Mouse (Mus musculus) embryonic stem cell, embryonic (primary cell): ENCODE data around the gene Ahdc1.

ENCODE experiments used
- CTCF ChIA-PET, 4 experiments: fragments of 300-600 bp in 2 of 4; fragments of 350-600 bp in 2 of 4; sonication (Branson Sonifier 250); formaldehyde crosslinking; loops; one replicate each; lab custom pipeline; 2022; ENCODE audit warnings: inconsistent platforms in 2 of 4; lab: Charles Lee
- POLR2A ChIA-PET, 4 experiments: fragments of 300-600 bp in 2 of 4; fragments of 350-600 bp in 2 of 4; sonication (Branson Sonifier 250); formaldehyde crosslinking; loops; one replicate each; lab custom pipeline; 2022; ENCODE audit warnings: antibody characterized with exemption in 4 of 4, inconsistent platforms in 1 of 4; lab: Charles Lee

Gene Ahdc1

DNA sequence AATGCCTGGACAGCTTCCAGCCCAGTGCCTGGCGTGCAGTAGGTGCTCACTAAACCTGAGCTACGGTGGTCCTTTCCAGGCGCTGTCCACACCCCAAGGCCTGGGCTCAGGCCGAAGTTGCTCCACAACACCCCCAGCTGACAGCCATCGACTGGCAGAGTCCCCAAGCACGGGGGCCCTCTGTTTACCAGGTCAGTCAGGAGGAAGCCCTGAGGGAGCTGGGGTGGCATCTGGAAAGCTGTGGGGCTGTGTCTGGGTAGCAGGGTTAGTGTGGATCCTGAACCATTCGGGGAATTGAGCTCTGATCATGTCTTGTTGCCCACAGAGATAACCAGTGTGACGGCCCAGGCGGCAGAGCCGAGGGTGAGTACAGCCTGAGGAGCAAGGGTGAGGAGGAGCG lies 49.6 kb downstream of the Ahdc1 start:
- POLR2A ChIA-PET = interaction anchor here in 2 of 4 experiments (0.7 to 17.4 kb wide), 16 partner anchors 11 to 391 kb away, joined by 3 to 205 read pairs (median 3); no protein-coding TSS in a partner anchor
- CTCF ChIA-PET = interaction anchor here in 3 of 4 experiments (0.9 to 1.4 kb wide), 5 partner anchors 26 to 52 kb away, joined by 3 to 7 read pairs (median 4); partner anchors contain the start of gene Ahdc1 (in 1 of the 3)

DNA sequence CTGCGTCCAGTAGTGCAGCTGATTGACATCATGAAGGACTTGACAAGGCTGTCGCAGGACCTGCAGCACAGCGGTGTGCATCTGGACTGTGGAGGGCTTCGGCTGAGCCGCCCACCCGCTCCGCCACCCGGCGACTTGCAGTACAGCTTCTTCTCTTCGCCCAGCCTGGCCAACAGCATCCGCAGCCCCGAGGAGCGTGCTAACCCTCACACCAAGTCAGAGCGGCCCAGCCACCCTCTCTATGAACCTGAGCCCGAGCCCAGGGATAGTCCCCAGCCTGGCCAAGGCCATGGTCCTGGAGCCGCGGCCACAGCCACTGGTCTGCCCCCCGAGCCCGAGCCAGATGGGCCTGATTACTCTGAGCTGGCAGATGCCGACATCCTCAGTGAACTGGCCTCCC lies 50.7 kb downstream of the Ahdc1 start:
- POLR2A ChIA-PET = interaction anchor here (0.6 to 17.4 kb wide), 32 partner anchors 8 to 551 kb away, joined by 3 to 205 read pairs (median 4); partner anchors contain the start of genes Sesn2 (in 1 of the 4) and Slc9a1 (in 1 of the 4)
- CTCF ChIA-PET = interaction anchor here (0.6 to 1.4 kb wide), 7 partner anchors 12 to 422 kb away, joined by 3 to 6 read pairs (median 4); no protein-coding TSS in a partner anchor

DNA sequence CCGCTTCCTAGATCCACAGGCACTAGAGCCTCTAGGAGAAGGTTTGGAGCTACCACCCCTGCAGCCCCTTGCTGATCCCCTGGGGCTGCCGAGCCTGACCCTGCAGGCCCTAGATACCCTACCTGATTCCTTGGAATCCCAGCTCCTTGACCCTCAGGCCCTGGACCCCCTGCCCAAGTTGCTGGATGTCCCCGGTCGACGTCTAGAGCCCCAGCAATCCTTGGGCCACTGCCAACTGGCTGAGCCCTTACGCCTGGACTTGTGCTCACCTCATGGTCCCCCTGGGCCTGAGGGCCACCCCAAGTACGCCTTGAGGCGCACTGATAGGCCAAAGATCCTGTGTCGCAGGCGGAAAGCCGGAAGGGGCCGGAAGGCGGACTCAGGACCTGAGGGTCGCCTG lies 51.2 kb downstream of the Ahdc1 start:
- ChIA-PET POLR2A (interaction anchor here in 3 of 4 experiments (0.9 to 17.4 kb wide), 23 partner anchors 8 to 552 kb away, joined by 3 to 205 read pairs (median 4); partner anchors contain the start of genes Sesn2 (in 1 of the 3) and Slc9a1 (in 1 of the 3)), CTCF (interaction anchor here in 2 of 4 experiments (1.0 to 1.2 kb wide), 4 partner anchors 12 to 173 kb away, joined by 3 to 5 read pairs (median 4); no protein-coding TSS in a partner anchor)

DNA sequence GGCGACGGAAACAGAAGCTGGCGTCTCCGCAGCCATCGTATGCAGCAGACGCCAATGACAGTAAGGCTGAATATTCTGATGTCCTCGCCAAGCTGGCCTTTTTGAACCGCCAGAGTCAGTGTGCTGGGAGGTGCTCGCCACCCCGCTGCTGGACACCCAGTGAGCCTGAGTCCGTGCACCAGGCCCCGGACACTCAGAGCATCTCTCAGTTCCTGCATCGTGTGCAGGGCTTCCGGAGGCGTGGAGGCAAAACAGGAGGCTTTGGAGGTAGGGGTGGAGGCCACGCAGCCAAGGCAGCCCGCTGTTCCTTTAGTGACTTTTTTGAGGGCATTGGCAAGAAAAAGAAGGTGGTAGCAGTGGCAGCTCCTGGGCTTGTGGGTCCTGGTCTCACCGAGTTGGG lies 52.1 kb downstream of the Ahdc1 start:
- ChIA-PET POLR2A (interaction anchor here in 3 of 4 experiments (0.8 to 17.4 kb wide), 13 partner anchors 8 to 59 kb away, joined by 3 to 205 read pairs (median 5); partner anchors contain the start of gene Ahdc1 (in 1 of the 3)), CTCF (interaction anchor here in 2 of 4 experiments (0.7 to 1.1 kb wide), 4 partner anchors 10 to 59 kb away, joined by 3 to 5 read pairs (median 4); no protein-coding TSS in a partner anchor)

DNA sequence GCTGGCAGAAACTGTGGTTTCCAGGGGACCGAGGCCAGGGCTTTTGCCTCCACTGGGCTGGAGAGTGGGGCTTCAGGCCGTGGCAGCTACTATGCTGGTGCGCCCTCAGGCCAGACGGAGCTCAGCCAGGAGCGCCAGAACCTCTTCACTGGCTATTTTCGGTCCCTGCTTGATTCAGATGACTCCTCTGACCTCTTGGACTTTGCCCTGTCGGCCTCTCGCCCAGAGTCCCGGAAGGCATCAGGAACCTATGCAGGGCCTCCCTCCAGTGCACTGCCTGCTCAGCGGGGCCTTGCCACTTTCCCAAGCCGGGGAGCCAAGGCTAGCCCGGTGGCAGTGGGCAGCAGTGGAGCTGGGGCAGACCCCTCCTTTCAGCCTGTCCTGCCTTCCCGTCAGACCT lies 52.7 kb downstream of the Ahdc1 start:
- ChIA-PET CTCF (interaction anchor here in 3 of 4 experiments (0.6 to 1.4 kb wide), 5 partner anchors 9 to 230 kb away, joined by 3 to 4 read pairs (median 4); no protein-coding TSS in a partner anchor), POLR2A (interaction anchor here (0.8 to 17.4 kb wide), 22 partner anchors 7 to 285 kb away, joined by 3 to 205 read pairs (median 3); partner anchors contain the start of gene Ahdc1 (in 1 of the 4))

DNA sequence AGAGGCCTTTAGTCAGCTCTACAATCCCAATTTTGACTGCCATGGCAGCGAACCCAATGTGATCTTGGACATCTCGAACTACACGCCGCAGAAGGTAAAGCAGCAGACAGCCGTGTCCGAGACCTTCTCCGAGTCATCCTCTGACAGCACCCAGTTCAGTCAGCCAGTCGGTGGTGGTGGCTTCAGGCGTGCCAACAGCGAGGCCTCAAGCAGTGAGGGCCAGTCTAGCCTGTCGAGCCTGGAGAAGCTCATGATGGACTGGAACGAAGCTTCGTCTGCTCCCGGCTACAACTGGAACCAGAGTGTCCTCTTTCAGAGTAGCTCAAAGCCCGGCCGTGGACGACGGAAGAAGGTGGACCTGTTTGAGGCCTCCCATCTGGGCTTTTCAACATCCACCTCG lies 53.7 kb downstream of the Ahdc1 start:
- ChIA-PET CTCF (interaction anchor here in 2 of 4 experiments (0.6 to 1.4 kb wide), 4 partner anchors 18 to 67 kb away, joined by 3 to 5 read pairs (median 4); no protein-coding TSS in a partner anchor), POLR2A (interaction anchor here in 3 of 4 experiments (0.7 to 17.4 kb wide), 17 partner anchors 8 to 288 kb away, joined by 3 to 205 read pairs (median 4); no protein-coding TSS in a partner anchor)

DNA sequence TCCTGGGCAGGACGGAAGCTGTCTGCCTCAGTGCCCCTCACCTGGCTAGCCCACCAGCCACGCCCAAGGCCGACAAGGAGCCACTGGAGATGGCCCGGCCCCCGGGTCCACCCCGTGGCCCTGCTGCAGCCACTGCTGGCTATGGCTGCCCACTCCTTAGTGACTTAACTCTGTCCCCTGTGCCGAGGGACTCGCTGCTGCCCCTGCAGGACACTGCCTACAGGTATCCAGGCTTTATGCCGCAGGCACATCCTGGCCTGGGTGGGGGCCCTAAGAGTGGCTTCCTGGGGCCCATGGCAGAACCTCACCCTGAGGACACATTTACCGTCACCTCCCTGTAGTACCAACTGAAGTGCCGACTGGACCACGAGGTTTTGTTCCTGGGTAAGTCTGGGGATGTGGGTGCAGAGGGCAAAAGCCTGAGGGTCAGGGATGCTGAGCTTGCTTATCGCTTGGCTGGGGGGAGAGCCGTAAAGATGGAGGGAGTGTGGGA lies 54.9 kb downstream of the Ahdc1 start:
- POLR2A ChIA-PET = interaction anchor here in 3 of 4 experiments (0.6 to 17.4 kb wide), 8 partner anchors 9 to 287 kb away, joined by 3 to 205 read pairs (median 4); partner anchors contain the start of gene Wdtc1 (in 1 of the 3)
- CTCF ChIA-PET = no interaction called here

DNA sequence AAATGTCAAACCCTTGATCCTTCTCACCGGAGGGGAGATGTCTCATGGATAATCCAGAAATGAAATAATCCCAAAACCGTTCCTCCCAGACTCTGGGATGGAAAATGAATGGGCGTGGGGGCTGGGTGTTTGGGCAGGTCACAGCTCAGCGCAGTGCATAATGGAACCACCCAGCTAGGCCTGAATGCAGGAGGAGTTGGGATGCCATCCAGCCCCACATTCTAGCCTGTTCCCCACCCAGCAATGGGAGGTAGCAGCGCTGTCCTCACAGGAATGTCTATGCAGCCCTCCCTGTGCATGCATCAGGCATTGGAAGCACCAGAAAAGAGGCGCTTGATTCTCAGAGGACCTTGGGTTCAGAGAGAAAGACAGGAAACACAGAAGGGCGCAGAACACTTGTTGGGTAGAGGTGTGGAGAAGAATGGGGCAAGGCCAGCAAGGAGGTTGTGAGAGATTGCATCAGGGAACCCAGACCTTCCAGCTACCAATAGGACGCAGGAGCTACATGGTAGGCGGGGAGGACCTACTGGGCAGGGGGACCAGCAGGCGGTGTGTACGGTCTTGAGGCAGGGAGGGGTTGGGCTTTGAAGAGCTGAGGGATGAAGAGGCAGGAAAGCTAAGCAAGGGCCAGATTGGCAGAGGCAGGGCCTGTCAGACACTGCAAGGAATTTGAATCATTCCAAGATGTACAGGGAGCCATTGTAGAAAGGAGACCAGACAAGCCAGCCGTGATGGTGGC lies 57.5 kb downstream of the Ahdc1 start:
- POLR2A ChIA-PET = interaction anchor here (0.5 to 17.4 kb wide), 33 partner anchors 9 to 1406 kb away, joined by 3 to 205 read pairs (median 4); partner anchors contain the start of gene Ahdc1 (in 1 of the 4)
- CTCF ChIA-PET = interaction anchor here (0.6 to 1.5 kb wide), 8 partner anchors 11 to 132 kb away, joined by 3 to 7 read pairs (median 3); no protein-coding TSS in a partner anchor

DNA sequence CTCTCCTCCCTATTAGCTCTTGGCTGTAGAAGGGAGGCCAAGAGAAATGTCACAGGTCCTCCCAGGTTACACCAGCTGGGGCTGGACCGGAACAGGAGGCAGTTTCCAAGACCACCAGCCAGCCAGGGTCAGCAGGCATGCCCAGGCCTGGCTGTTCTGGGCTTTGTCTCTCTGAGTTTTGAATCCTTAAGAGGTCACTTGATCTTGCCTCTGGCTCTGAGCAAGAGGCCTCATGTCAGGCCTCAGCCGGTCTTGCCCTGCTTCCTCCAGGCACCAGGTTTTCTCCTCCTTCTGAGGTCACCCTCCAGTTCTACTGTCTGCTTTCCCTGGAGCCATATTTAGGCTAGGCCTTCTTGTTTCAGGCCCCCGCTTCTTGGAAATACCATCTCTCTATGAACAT lies 59.3 kb downstream of the Ahdc1 start:
- CTCF ChIA-PET = interaction anchor here in 1 of 4 experiments (0.8 to 1.5 kb wide), 2 partner anchors 14 to 34 kb away, joined by 3 to 5 read pairs; no protein-coding TSS in a partner anchor

DNA sequence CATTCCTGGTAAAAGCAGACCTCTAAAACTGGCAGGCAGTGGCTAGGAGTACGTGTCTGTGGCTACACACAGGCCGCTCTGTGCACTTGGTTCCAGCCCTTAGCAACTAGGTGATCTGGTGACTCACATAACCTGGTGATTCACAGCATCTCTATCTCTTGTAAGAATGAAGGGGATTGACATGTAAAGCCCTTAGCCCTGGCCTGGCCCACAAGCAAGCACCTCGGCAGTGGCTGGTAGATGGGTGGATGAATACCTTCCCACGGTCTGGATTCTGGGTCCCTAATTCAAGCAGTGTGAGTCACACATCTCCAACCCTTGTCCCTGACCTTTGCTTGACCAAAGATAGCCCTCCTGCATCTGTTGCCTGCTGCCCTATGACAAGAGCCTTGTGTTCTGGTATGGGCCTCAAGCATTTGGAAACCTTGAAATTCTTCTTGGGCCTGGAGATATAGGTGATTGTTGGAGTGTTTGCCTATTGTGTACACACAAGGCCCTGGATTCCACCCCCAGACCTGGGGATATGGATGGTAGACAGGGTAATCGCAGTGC lies 59.8 kb downstream of the Ahdc1 start:
- CTCF ChIA-PET = no interaction called here
- POLR2A ChIA-PET = interaction anchor here in 3 of 4 experiments (0.6 to 17.4 kb wide), 19 partner anchors 8 to 67 kb away, joined by 3 to 205 read pairs (median 4); partner anchors contain the start of gene Ahdc1 (in 1 of the 3)

More for the DNA sequence above, 59.3 kb downstream of the Ahdc1 start:
- POLR2A ChIA-PET = interaction anchor here (0.5 to 17.4 kb wide), 31 partner anchors 8 to 1246 kb away, joined by 3 to 205 read pairs (median 4); partner anchors contain the start of genes Ahdc1 (in 1 of the 4) and Ppp1r8 (in 1 of the 4)

DNA sequence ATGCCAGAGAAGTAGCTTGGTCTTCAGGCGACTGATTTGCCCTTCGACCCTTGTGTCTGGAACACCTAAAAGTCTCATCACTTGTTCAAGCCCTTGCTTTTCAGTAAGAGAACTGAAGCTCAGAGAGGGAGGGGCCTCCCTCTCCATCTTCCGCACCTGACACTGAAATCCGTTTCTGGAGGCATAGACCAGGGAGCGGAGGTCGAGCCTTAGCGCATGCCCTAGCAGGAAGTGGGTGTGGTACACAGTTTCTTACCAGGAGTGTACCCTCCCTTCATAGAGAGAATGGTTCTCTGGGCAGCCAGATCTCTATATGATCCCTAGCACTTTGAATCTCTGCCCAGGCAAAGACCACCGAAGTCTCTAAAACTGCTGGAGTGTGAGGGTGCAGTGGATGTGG lies 62.1 kb downstream of the Ahdc1 start:
- ChIA-PET POLR2A (interaction anchor here (0.6 to 12.1 kb wide), 19 partner anchors 8 to 149 kb away, joined by 3 to 205 read pairs (median 5); no protein-coding TSS in a partner anchor), CTCF (interaction anchor here in 1 of 4 experiments (0.7 kb wide), 1 partner anchor 10 kb away, joined by 4 read pairs; no protein-coding TSS in a partner anchor)

DNA sequence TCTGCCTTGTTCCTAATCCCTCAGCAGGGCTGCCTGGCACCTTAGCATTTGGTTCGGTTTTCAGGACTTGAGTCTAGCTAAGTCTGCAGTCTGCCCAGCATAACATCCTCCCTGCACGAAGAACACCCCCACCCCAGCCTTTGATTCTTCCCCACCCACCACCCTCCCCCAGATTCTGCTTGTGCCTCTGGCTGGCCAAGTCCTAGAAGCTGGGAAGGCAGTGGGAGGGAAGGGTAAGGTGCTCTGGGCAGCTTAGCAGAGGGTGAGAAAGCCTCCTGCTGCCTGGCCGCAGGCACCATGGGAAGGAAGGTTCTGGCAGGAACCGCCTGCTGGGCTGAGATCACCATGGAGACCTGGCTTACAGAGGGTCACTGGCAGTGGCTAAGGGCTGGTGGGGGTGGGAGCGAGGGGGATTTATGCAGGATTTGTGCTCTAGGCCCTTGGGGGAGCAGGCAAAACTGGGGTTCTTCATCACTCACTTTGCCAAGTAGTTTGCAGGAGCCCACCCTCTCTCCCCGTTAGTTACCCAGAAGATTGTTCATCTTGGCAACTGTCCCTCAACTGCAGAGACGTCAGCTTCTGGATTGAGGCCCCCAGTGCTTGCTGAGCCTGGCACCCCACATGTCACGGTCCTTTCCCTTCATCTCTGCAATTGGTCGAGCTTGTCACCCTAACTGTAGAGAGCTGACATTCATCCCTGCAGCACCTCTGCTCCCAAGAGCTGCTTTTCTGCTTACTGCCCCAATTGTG lies 63.2 kb downstream of the Ahdc1 start:
- ChIA-PET CTCF (interaction anchor here in 2 of 4 experiments (0.6 to 1.3 kb wide), 3 partner anchors 18 to 184 kb away, joined by 3 to 5 read pairs (median 4); no protein-coding TSS in a partner anchor), POLR2A (interaction anchor here in 3 of 4 experiments (0.6 to 12.1 kb wide), 29 partner anchors 8 to 167 kb away, joined by 3 to 205 read pairs (median 4); no protein-coding TSS in a partner anchor)

DNA sequence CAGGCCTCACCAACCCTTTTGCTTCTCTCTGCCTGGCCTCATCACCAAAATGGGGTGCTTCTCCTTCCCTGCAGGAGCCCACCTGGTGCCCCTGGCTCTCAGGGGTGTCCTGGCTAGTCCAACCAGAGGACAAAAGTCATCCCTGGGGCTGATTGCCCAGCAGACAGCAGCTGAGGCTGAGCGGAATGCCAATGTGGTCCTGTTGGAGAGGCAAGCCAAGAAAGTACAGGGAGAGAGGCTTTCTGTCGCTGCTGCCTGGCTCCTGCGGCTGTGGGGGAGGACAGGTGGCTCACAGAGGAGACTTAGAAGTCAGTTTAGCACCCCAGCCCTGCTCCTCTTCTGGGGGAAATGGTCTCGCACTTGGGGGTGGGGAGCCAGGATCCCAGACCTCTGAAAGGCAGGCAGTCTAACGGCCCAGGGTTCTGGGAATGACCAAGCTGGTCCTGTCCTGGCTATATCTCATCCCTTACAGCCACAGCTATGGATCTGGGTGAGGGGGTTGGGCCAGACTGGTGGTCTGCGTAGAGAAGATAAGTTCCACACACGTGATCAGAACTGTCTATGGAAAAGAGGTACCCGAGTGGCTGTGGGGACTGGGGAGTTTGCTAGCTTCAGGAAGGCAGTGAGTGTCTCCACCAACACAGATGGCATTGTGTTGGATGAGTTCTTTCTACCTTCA lies 64.0 kb downstream of the Ahdc1 start:
- ChIA-PET POLR2A (interaction anchor here in 2 of 4 experiments (0.7 to 12.1 kb wide), 9 partner anchors 10 to 66 kb away, joined by 3 to 205 read pairs (median 6); partner anchors contain the start of gene Wasf2 (in 1 of the 2)), CTCF (interaction anchor here in 1 of 4 experiments (0.8 to 1.3 kb wide), 2 partner anchors 19 to 228 kb away, joined by 3 read pairs; no protein-coding TSS in a partner anchor)

DNA sequence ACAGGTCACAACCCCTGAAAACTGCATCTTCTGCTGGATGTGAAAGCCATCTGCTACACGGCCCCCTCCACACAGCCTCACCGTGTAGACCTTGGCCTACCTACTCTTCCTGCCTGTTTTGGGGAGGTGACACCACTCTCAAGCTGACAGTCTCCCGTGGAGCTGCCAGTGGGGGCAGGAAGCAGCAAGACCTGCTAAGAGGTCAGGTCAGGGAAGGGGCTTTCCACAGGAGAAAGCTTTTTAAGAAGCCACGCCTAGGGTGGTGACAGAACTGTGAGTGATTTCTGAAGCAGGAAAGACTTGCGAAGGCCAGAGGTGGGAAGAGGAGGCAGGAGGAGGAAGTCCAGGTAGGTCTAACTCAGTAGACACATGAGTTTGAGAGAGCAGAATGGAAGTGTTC lies 67.9 kb downstream of the Ahdc1 start:
- ChIA-PET POLR2A (interaction anchor here (0.6 to 12.1 kb wide), 20 partner anchors 9 to 594 kb away, joined by 3 to 205 read pairs (median 4); partner anchors contain the start of gene Ahdc1 (in 1 of the 4)), CTCF (interaction anchor here (0.6 to 1.1 kb wide), 7 partner anchors 15 to 1536 kb away, joined by 3 to 11 read pairs (median 3); no protein-coding TSS in a partner anchor)

DNA sequence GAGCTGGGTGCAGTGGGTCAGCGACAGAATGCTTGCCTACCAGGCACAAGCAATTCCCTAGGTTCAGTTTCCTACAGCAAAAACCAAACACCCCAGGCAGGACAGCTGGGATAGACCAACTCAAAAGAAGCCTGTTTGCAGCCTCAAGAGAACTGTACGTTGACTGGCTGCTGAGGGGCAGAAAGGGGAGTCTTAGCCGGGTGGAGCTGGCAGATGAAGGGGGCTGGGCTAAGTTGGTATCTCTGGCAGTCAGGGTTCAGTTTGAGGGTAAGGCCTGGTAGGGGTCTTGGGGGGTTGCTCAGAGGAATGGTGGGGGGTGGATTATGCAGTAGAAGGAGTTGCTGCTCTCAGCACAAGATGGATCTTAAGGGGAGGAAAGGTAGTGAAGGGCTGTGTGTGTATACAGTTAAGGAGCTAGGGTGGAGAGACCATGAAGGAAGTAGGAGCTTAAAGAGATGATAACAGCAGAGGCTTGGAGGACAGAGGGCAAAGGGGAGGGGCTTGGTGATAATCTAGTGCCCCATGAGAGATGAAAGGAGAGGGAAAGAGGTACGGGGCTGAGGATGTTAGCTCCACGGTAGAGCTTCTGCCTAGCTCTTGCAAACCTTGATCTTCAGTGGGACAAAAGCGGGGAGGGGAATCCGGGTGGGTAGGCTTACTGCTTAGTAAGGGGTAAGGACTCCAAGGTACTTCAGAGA lies 68.5 kb downstream of the Ahdc1 start:
- ChIA-PET CTCF (interaction anchor here in 3 of 4 experiments (0.7 to 1.1 kb wide), 5 partner anchors 203 to 565 kb away, joined by 3 to 11 read pairs (median 3); no protein-coding TSS in a partner anchor), POLR2A (interaction anchor here (0.5 to 12.1 kb wide), 28 partner anchors 9 to 1040 kb away, joined by 3 to 205 read pairs (median 4); partner anchors contain the start of gene Ahdc1 (in 1 of the 4))
